Mouse (Mus musculus) hindbrain, postnatal 0 days (tissue): ENCODE data around the gene Fbxo40. TPM values are rescaled to one million over a fixed set of nuclear protein-coding genes. Genes with fewer than 3 reads are reported as not detected.

Experiments used
- ATAC-seq: fragments of 200-750 bp; cut with Nextera tagmentation; 2 replicates; pipeline ENCODE4 v1.8.0; 2017; ENCODE audit warnings: mild to moderate bottlenecking, moderate TSS enrichment, moderate library complexity
- DNase-seq: peaks from one replicate; pipeline ENCODE4 v3.0.0-alpha.2; 2015; ENCODE audit warnings: low spot score
- H3K27ac ChIP-seq: fragments of 300-500 bp; sonication (generic); 2 replicates; pipeline ENCODE4 v1.5.1; 2014; ENCODE audit warnings: mild to moderate bottlenecking
- H3K27me3 ChIP-seq: fragments of 300-500 bp; sonication (generic); 2 replicates; pipeline ENCODE4 v1.6.1; 2014; ENCODE audit warnings: low read length, mixed read lengths; ENCODE audit not compliant: insufficient read depth
- H3K36me3 ChIP-seq: fragments of 300-500 bp; sonication (generic); 2 replicates; pipeline ENCODE4 v1.6.1; 2014; ENCODE audit warnings: low read length, mixed read lengths; ENCODE audit not compliant: insufficient read depth
- H3K4me1 ChIP-seq: fragments of 300-500 bp; sonication (generic); 2 replicates; pipeline ENCODE4 v1.6.1; 2014; ENCODE audit warnings: antibody characterized with exemption, low read length, mixed read lengths; ENCODE audit not compliant: insufficient read depth
- H3K4me2 ChIP-seq: fragments of 300-500 bp; sonication (generic); 2 replicates; pipeline ENCODE4 v1.6.1; 2014; ENCODE audit warnings: low read depth, mild to moderate bottlenecking, low read length, moderate library complexity, mixed read lengths
- H3K4me3 ChIP-seq: fragments of 300-500 bp; sonication (generic); 2 replicates; pipeline ENCODE4 v1.5.1; 2014; ENCODE audit warnings: low read length
- H3K9ac ChIP-seq: fragments of 300-500 bp; sonication (generic); replicated peaks from 2 replicates; pipeline ENCODE4 v1.6.1; 2014; ENCODE audit warnings: mild to moderate bottlenecking, low read length, moderate library complexity, mixed read lengths
- H3K9me3 ChIP-seq: fragments of 300-500 bp; sonication (generic); 2 replicates; pipeline ENCODE4 v1.6.1; 2016; ENCODE audit warnings: low read length, mixed read lengths
- CTCF ChIP-seq: IDR thresholded peaks from 2 replicates; pipeline ENCODE4 v1.5.1; 2016; ENCODE audit warnings: antibody characterized with exemption, control low read depth, low read depth
- WGBS: fragments of 180-500 bp; shearing (Covaris S2); extraction: QIAGEN DNeasy Blood & Tissue Kit; methylation state at CpG from one replicate; pipeline ENCODE4 v1.1.7; 2014; 5-methylcytosine and 5-hydroxymethylcytosine counted together
- polyA plus RNA-seq: library from polyadenylated mRNA; unstranded; fragments of >200 nt; fragmentation: Nextera tagmentation; extraction: Ambion mirVana; gene quantifications from 2 replicates; pipeline ENCODE4 v1.2.1, GENCODE M21; 2015
- total RNA-seq: library from RNA; depleted of rRNA; stranded (reverse); fragments of >200 nt; gene quantifications from 2 replicates; pipeline ENCODE4 v1.2.3, GENCODE M21; 2014

The Fbxo40 gene
- total and polyA plus RNA-seq, 2 experiments from 2014 or later = 0.05 to 0.30 TPM

DNA sequence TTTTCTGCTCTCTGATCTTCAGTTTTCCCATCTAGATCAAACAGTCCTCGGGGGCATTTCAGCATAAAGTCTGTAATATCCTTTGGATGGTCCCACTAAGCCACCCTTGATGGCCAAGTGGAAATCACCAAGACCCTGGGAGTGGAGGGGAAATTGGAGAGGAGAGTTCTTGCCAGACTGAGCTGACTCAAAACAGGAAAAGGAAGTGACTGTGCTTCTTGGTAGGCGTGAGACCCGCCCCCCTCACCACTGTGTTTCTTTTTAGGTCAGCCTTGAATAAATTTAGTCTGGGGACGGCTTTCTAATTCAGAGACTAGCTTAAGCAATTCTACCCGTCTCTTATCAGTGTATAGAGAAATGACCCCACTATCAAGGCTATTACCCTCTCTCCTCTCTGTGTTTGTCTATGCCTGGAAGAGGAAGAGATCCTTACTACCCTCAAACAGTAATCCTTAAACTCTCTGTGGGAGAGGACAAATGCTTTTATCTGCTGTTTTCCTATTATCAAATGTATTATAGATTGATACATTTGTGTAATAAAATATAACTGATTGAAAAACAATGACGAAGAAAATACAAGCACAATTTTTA is 49.0 kb downstream of the Fbxo40 start:
- WGBS = 82% methylated on average over 6 of the region's 6 CpGs
- H3K9ac ChIP-seq = no peak overlapping the region
- no peak for ATAC-seq

DNA sequence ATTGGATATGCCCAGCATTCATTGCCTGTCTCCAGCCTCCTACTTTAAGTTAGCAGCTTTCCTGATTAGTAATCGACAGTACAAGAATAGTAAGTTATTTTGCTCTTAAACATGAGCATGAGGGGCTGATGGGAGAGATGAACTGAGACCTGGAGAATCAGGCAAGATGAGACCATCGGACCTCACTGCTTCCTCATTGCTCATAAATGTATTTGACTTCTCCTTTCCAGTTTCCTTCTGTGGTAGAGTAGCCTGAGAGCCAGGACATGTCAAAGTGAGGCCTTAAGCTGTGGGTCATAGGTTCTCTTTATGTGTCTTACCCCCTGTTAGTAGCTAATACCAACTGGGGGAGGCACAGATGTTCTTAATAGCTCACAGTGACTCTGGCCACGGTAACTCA is 54.5 kb downstream of the Fbxo40 start:
- H3K9ac ChIP-seq = no peak overlapping the region
- no peak overlapping the region for H3K27ac ChIP-seq
- no peaks in the 10 kb centered on the region for H3K4me1 ChIP-seq
- no peaks in the 10 kb centered on the region for H3K27me3 ChIP-seq
- H3K4me3 ChIP-seq = no peak overlapping the region
- DNase-seq (no peak), ATAC-seq (no peak)
- H3K9me3 ChIP-seq = no peaks in the 10 kb centered on the region
- no peak for TF ChIP-seq CTCF
- H3K36me3 ChIP-seq = peaks cover 23% of the 10 kb centered on the region
- 91% methylated on average over 3 of the region's 3 CpGs for WGBS
- H3K4me2 ChIP-seq = no peak overlapping the region

More for the DNA sequence above, 49.0 kb downstream of the Fbxo40 start:
- Histone ChIP-seq H3K27ac (no peak overlapping the region), H3K27me3 (no peaks in the 10 kb centered on the region), H3K4me3 (no peak overlapping the region), H3K4me1 (no peaks in the 10 kb centered on the region), H3K4me2 (no peak overlapping the region), H3K9me3 (no peaks in the 10 kb centered on the region), H3K36me3 (no peaks in the 10 kb centered on the region)
- DNase-seq = no peak
- TF ChIP-seq CTCF = no peak

DNA sequence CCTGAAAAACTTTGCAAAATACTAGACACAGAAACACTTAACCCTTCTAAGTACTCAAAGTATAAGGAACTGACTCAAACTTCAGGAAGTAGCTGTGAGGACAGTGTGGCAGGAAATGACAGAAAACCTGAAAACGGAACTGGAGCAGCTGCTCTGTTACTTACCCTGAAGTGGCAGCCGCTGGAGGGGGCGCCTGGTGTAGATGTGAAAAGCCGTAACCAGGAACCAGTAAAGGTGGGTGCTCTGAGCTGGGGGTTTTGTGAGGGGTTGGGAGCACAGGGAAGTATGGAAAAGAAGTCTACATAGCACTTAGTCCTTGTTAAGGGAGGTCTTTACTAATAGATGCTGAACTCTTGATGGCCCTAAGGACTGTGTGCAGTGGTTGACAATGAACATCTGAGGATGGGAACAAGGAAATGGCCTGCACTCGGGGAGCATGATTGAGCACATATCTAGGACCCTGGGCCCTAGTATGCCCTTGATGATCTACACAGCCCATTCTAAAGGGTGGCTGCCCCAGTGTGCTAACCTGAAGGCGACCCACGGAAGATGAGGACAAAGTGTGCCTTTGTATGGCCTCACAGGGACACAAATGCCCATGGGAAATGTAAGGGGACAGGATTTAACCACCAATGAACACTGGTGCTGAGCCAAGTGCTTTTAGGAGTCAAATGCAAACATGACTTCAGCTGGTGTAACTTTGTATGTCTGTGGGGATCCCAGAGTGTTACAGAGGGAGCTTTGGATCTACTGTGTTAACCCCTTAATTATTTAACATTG is 55.2 kb downstream of the Fbxo40 start, which contains the start of gene Hcls1:
Hcls1 (plus strand) TSS at position 143 of the 780 bp plus-strand sequence.
- ATAC-seq = no peak
- no peaks in the 10 kb centered on the region for H3K9me3 ChIP-seq
- WGBS = 81% methylated on average over 7 of the region's 7 CpGs

DNA sequence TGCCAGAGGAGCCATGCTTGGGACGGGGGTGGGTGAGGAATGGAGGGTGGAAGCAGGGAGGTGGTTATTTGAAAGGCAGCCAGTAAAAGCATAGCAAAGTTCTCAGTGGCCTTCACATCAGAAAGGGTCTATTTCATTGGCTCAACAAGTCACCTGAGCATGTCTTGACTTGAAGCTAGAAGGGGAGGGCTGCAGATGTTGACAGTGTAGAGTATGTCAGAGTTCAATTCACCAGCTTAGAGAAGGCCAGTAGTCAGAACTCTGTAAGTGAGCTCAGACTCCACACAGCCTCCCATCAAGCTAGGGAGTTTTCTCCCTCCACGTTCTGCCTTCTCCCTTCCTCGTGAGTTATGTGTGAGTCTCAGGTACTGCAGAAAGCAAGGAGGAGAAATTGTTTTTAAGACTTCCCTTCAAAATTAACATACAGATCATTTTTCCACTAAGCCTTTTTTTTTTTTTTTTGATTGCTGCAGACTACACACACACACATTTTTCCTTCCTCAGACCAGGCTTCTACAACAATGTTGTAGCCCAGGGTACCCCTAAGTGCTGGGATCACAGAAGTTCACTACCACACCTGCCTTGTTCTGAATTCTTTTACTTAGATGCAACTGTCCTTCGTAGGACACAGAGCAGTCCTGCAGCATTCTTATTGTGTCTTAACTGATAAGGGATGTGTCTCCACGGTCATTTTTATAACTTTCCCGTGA is 56.0 kb downstream of the Fbxo40 start:
- H3K4me3 ChIP-seq = no peak overlapping the region
- no peak overlapping the region; the same call in 1 of the 2 replicates for H3K27ac ChIP-seq
- peaks cover 28% of the 10 kb centered on the region for H3K36me3 ChIP-seq
- H3K9me3 ChIP-seq = no peaks in the 10 kb centered on the region
- no peak overlapping the region for H3K9ac ChIP-seq
- DNase-seq (no peak), ATAC-seq (no peak)
- H3K27me3 ChIP-seq = no peaks in the 10 kb centered on the region
- no peak for TF ChIP-seq CTCF
- no peak overlapping the region for H3K4me2 ChIP-seq
- H3K4me1 ChIP-seq = no peaks in the 10 kb centered on the region
- 76% methylated on average over 6 of the region's 6 CpGs for WGBS

More for the DNA sequence above, 55.2 kb downstream of the Fbxo40 start, which contains the start of gene Hcls1:
- TF ChIP-seq CTCF = no peak
- Histone ChIP-seq H3K9ac (no peak within 1 kb of the TSS), H3K27ac (peak within 1 kb of the TSS; percentile 22; the same call in 1 of the 2 replicates), H3K4me1 (no peaks in the 10 kb centered on the region), H3K36me3 (peaks cover 23% of the 10 kb centered on the region), H3K4me3 (no peak within 1 kb of the TSS), H3K4me2 (no peak within 1 kb of the TSS), H3K27me3 (no peaks in the 10 kb centered on the region)
- DNase-seq = no peak

DNA sequence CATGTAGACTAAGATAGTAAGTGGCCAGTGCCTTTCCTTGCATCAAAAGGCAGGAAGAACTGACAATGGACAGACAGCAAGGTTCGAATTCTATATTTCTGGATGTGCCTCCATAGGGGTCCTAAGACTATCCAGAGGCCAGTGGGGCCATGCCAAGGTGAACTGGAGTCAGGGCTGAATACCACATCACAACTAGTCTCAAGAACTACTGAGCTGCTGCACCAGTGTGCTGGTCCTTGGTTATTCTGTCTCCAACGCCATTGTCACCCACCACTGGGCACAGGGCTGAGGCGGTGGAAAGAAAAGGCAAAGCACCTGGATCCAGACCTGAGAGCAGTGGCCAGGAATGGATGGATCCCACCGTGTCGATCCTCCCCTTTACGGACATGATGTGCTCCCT is 57.7 kb downstream of the Fbxo40 start:
- WGBS = 95% methylated on average over 6 of the region's 6 CpGs
- Histone ChIP-seq H3K27me3 (no peaks in the 10 kb centered on the region), H3K4me2 (no peak overlapping the region), H3K36me3 (peaks cover 45% of the 10 kb centered on the region), H3K9me3 (no peaks in the 10 kb centered on the region), H3K4me1 (no peaks in the 10 kb centered on the region), H3K27ac (no peak overlapping the region), H3K4me3 (no peak overlapping the region), H3K9ac (no peak overlapping the region)
- no peak for TF ChIP-seq CTCF
- ATAC-seq (no peak), DNase-seq (no peak)

DNA sequence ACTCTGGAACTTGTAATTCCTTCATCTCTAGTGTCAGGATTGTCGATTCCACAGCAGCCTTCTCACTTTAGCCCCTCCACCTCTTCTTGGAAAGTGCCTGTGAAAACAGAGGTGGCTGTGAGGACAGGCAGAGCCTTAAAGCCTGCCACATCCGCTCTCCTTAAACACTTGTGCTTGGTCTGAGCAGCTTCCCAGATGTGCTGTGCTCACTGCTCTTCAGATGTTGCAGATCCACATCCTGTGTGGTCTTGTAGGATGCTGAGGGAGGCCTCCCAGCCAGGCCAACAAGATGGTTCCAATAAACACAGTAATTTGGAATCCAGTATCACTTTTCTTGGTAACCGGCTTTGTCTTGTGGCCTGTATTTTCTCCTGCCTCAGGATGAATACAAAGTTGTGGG is 58.3 kb downstream of the Fbxo40 start:
- Histone ChIP-seq H3K4me1 (no peaks in the 10 kb centered on the region), H3K27ac (no peak overlapping the region), H3K9me3 (no peaks in the 10 kb centered on the region), H3K4me2 (no peak overlapping the region), H3K36me3 (peaks cover 51% of the 10 kb centered on the region), H3K9ac (no peak overlapping the region), H3K27me3 (no peaks in the 10 kb centered on the region), H3K4me3 (no peak overlapping the region)
- no peak for ATAC-seq
- WGBS = 87% methylated on average over 3 of the region's 3 CpGs
- TF ChIP-seq CTCF = no peak
- DNase-seq = no peak
